Mouse (Mus musculus) heart, embryonic 16.5 days (tissue): ENCODE results near the gene Siglec1. TPM values are rescaled to one million over a fixed set of nuclear protein-coding genes. Genes with fewer than 3 reads are reported as not detected.

Experiments used
- microRNA-seq: library from miRNA; unstranded; fragments of <30 nt; microRNA quantifications from one replicate; pipeline ENCODE4, GENCODE M21; 2017
- polyA plus RNA-seq: library from polyadenylated mRNA; unstranded; fragments of >200 nt; fragmentation: Nextera tagmentation; extraction: Ambion mirVana; gene quantifications from 2 replicates; pipeline ENCODE4 v1.2.1, GENCODE M21; 2015

The Siglec1 gene
- polyA plus RNA-seq, 1 experiment from 2014 or later: 0.46 TPM

Small RNAs within 50 kb of the gene (microRNA-seq; reads per million reads assigned to microRNA genes)
- not detected for gene Mir6973b

Other genes starting within 250 kb of the Siglec1 start
- gene 4930402H24Rik, start 180.4 kb downstream of the Siglec1 start, polyA plus RNA-seq: 51.5 and 55.4 TPM in 2 replicates
- gene Atrn, start 180.3 kb downstream of the Siglec1 start, polyA plus RNA-seq: 3.6 and 4.7 TPM in 2 replicates
- 1.8 and 3.0 TPM in 2 replicates for gene Gfra4, start 43.7 kb downstream of the Siglec1 start, polyA plus RNA-seq
- 16.9 and 17.3 TPM in 2 replicates for gene Adam33, start 23.0 kb downstream of the Siglec1 start, polyA plus RNA-seq
- 11.6 and 12.8 TPM in 2 replicates for gene Hspa12b, start 40.5 kb upstream of the Siglec1 start, polyA plus RNA-seq
- not detected in 2 replicates for gene Gm11037, start 46.7 kb upstream of the Siglec1 start, polyA plus RNA-seq
- gene 1700037H04Rik, start 73.3 kb upstream of the Siglec1 start, polyA plus RNA-seq: 65.1 and 73.7 TPM in 2 replicates
- 7.4 and 7.9 TPM in 2 replicates for gene Cenpb, start 93.3 kb upstream of the Siglec1 start, polyA plus RNA-seq
- 50.4 and 55.8 TPM in 2 replicates for gene Cdc25b, start 100.2 kb upstream of the Siglec1 start, polyA plus RNA-seq
- gene Spef1, start 100.5 kb upstream of the Siglec1 start, polyA plus RNA-seq: 2.0 and 2.8 TPM in 2 replicates
- 40.7 and 41.9 TPM in 2 replicates for gene Ap5s1, start 120.3 kb upstream of the Siglec1 start, polyA plus RNA-seq
- 28.2 and 29.6 TPM in 2 replicates for gene Mavs, start 147.3 kb upstream of the Siglec1 start, polyA plus RNA-seq
- gene Pank2, start 175.7 kb upstream of the Siglec1 start, polyA plus RNA-seq: 20.0 and 22.9 TPM in 2 replicates